Mouse (Mus musculus): Measurements from ENCODE around the gene Depdc1b.

The Depdc1b gene

GRCm38 (mm10) chr13:108315702-108316486 lies at the start of gene Depdc1b:
Gene Depdc1b, plus strand, starts transcription at chr13:108316332.
- peak; percentile 90 for DNase-seq (ENCODE audit: low spot score)

- no peak for DNase-seq (ENCODE audit: low spot score)
These were observed 48.1 kb upstream of the Depdc1b start for GRCm38 (mm10) chr13:108267841-108268634.

GRCm38 (mm10) chr13:108271458-108272148 lies 44.5 kb upstream of the Depdc1b start:
- DNase-seq (ENCODE audit: low spot score) = no peak

- DNase-seq (ENCODE audit: low spot score) = no peak
These were observed 43.8 kb upstream of the Depdc1b start for GRCm38 (mm10) chr13:108272332-108272731.

- DNase-seq (ENCODE audit: low spot score) = no peak
These were observed 43.1 kb upstream of the Depdc1b start for GRCm38 (mm10) chr13:108273034-108273433.

- no peak for DNase-seq (ENCODE audit: low spot score)
These were observed 42.7 kb upstream of the Depdc1b start for GRCm38 (mm10) chr13:108273456-108273855.

- no peak for DNase-seq (ENCODE audit: low spot score)
These were observed 39.6 kb upstream of the Depdc1b start for GRCm38 (mm10) chr13:108276561-108276960.

- no peak for DNase-seq (ENCODE audit: low spot score)
These were observed 38.8 kb upstream of the Depdc1b start for GRCm38 (mm10) chr13:108277320-108277719.

GRCm38 (mm10) chr13:108278592-108278991 lies 37.5 kb upstream of the Depdc1b start:
- no peak for DNase-seq (ENCODE audit: low spot score)

GRCm38 (mm10) chr13:108284312-108284711 lies 31.8 kb upstream of the Depdc1b start:
- DNase-seq (ENCODE audit: low spot score) = no peak

GRCm38 (mm10) chr13:108287953-108288352 lies 28.2 kb upstream of the Depdc1b start:
- no peak for DNase-seq (ENCODE audit: low spot score)

- DNase-seq (ENCODE audit: low spot score) = no peak
These were observed 26.7 kb upstream of the Depdc1b start for GRCm38 (mm10) chr13:108289436-108289835.

- no peak for DNase-seq (ENCODE audit: low spot score)
These were observed 25.8 kb upstream of the Depdc1b start for GRCm38 (mm10) chr13:108290314-108290713.

- no peak for DNase-seq (ENCODE audit: low spot score)
These were observed 18.6 kb upstream of the Depdc1b start for GRCm38 (mm10) chr13:108297350-108298093.

- DNase-seq (ENCODE audit: low spot score) = no peak
These were observed 17.9 kb upstream of the Depdc1b start for GRCm38 (mm10) chr13:108298241-108298640.

GRCm38 (mm10) chr13:108300346-108300950 lies 15.7 kb upstream of the Depdc1b start:
- no peak for DNase-seq (ENCODE audit: low spot score)

GRCm38 (mm10) chr13:108301411-108301810 lies 14.7 kb upstream of the Depdc1b start:
- no peak for DNase-seq (ENCODE audit: low spot score)

GRCm38 (mm10) chr13:108302957-108303675 lies 13.0 kb upstream of the Depdc1b start:
- no peak for DNase-seq (ENCODE audit: low spot score)

GRCm38 (mm10) chr13:108303841-108304240 lies 12.3 kb upstream of the Depdc1b start:
- DNase-seq (ENCODE audit: low spot score) = no peak

GRCm38 (mm10) chr13:108304680-108305079 lies 11.5 kb upstream of the Depdc1b start:
- no peak for DNase-seq (ENCODE audit: low spot score)

- DNase-seq (ENCODE audit: low spot score) = no peak
These were observed 363 bp downstream of the Depdc1b start for GRCm38 (mm10) chr13:108316487-108316903.
